Mouse (Mus musculus): ENCODE measurements at regions not wholly inside any gene's neighbourhood (a gene's known extent, or its start where the extent isn't known, plus 50 kb on each side); places are given as distances from the start of the nearest gene placed in this dataset.

GRCm38 (mm10) chr8:98515246-98515645 is 901.0 kb downstream of the Cdh8 start:
- WGBS: 84% methylated on average over 5 of the region's 5 CpGs
- no peaks in the 10 kb centered on the region for H3K36me3 ChIP-seq
- no peaks in the 10 kb centered on the region for H3K4me1 ChIP-seq (replicated peaks)
- no peaks in the 10 kb centered on the region for H3K27me3 ChIP-seq (ENCODE audit: insufficient read depth, poor library complexity, severe bottlenecking)
- no peak overlapping the region for H3K27ac ChIP-seq
- DNase-seq (ENCODE audit: low spot score): no peak
- no peak overlapping the region for H3K4me3 ChIP-seq
- H3K9me3 ChIP-seq: no peaks in the 10 kb centered on the region

- Histone ChIP-seq H3K4me1 (replicated peaks) (no peaks in the 10 kb centered on the region), H3K36me3 (no peaks in the 10 kb centered on the region), H3K9me3 (no peaks in the 10 kb centered on the region), H3K27me3 (ENCODE audit: insufficient read depth, poor library complexity, severe bottlenecking) (no peaks in the 10 kb centered on the region), H3K27ac (no peak overlapping the region), H3K4me3 (no peak overlapping the region)
- WGBS: 89% methylated on average over 3 of the region's 3 CpGs
- DNase-seq (ENCODE audit: low spot score): no peak
Observed at GRCm38 (mm10) chr8:98496793-98497192, 919.5 kb downstream of the Cdh8 start.

- Histone ChIP-seq H3K27me3 (ENCODE audit: insufficient read depth, poor library complexity, severe bottlenecking) (no peaks in the 10 kb centered on the region), H3K27ac (no peak overlapping the region), H3K36me3 (no peaks in the 10 kb centered on the region), H3K9me3 (no peaks in the 10 kb centered on the region), H3K4me3 (no peak overlapping the region), H3K4me1 (replicated peaks) (no peaks in the 10 kb centered on the region)
- no peak for DNase-seq (ENCODE audit: low spot score)
- 78% methylated on average over 3 of the region's 3 CpGs for WGBS
Observed at GRCm38 (mm10) chr8:98463375-98464030, 952.8 kb downstream of the Cdh8 start.

- H3K4me3 ChIP-seq: no peak overlapping the region
- H3K27me3 ChIP-seq (ENCODE audit: insufficient read depth, poor library complexity, severe bottlenecking): no peaks in the 10 kb centered on the region
- H3K27ac ChIP-seq: no peak overlapping the region
- H3K4me1 ChIP-seq (replicated peaks): no peaks in the 10 kb centered on the region
- 76% methylated on average over 1 of the region's 1 CpGs for WGBS
- H3K9me3 ChIP-seq: no peaks in the 10 kb centered on the region
- no peak for DNase-seq (ENCODE audit: low spot score)
- no peaks in the 10 kb centered on the region for H3K36me3 ChIP-seq
Observed at GRCm38 (mm10) chr8:98455539-98455938, 960.7 kb downstream of the Cdh8 start.

Data from hindbrain, embryonic 10.5 days (tissue).